Mouse (Mus musculus): ENCODE results near the gene Hist1h4a. TPM values are rescaled to one million over a fixed set of nuclear protein-coding genes. Genes with fewer than 3 reads are reported as not detected.

Hist1h4a gene
- polyA plus RNA-seq, 1 experiment from 2014 or later, result not detected

- WGBS, result 80% methylated on average over 5 of the region's 5 CpGs
- Histone ChIP-seq H3K27ac (no peak overlapping the region), H3K4me2 (no peak overlapping the region)
Measured at GRCm38 (mm10) chr13:23716261-23717042, 44.6 kb downstream of the Hist1h4a start.

More at GRCm38 (mm10) chr13:23716261-23717042, 44.6 kb downstream of the Hist1h4a start:
- Histone ChIP-seq H3K9me3 (no peaks in the 10 kb centered on the region), H3K27me3 (no peaks in the 10 kb centered on the region), H3K4me1 (no peaks in the 10 kb centered on the region), H3K4me3 (no peak overlapping the region), H3K9ac (no peak overlapping the region), H3K36me3 (no peaks in the 10 kb centered on the region)
- ATAC-seq (ENCODE audit: borderline replicate concordance, extremely low read depth, low FRiP score, low TSS enrichment), result no peak

Small RNA genes within 50 kb of the gene (microRNA-seq; reads per million reads assigned to microRNA genes)
- gene Gm44314, result not detected
- gene Gm44484, result not detected

Other genes with a start within 250 kb of the Hist1h4a start
- gene Hist1h4h, start 230.2 kb downstream of the Hist1h4a start, polyA plus RNA-seq (2015; fragmentation: Nextera tagmentation; extraction: Ambion mirVana), result 6.9 and 8.1 TPM in 2 replicates
- gene Hist1h2af, start 227.3 kb downstream of the Hist1h4a start, polyA plus RNA-seq (2015; fragmentation: Nextera tagmentation; extraction: Ambion mirVana), result 6.2 and 8.4 TPM in 2 replicates
- gene Hist1h3g, start 225.8 kb downstream of the Hist1h4a start, polyA plus RNA-seq (2015; fragmentation: Nextera tagmentation; extraction: Ambion mirVana), result 9.5 and 10.8 TPM in 2 replicates
- gene Hist1h2bh, start 217.8 kb downstream of the Hist1h4a start, polyA plus RNA-seq (2015; fragmentation: Nextera tagmentation; extraction: Ambion mirVana), result 1.4 TPM in 2 replicates
- 0.75 and 1.5 TPM in 2 replicates for gene Hist1h3f, start 217.2 kb downstream of the Hist1h4a start, polyA plus RNA-seq (2015; fragmentation: Nextera tagmentation; extraction: Ambion mirVana)
- 1.7 and 2.1 TPM in 2 replicates for gene Hist1h4f, start 209.6 kb downstream of the Hist1h4a start, polyA plus RNA-seq (2015; fragmentation: Nextera tagmentation; extraction: Ambion mirVana)
- gene Hist1h1d, start 208.0 kb downstream of the Hist1h4a start, polyA plus RNA-seq (2015; fragmentation: Nextera tagmentation; extraction: Ambion mirVana), result 0.78 and 0.86 TPM in 2 replicates
- 7.1 and 7.9 TPM in 2 replicates for gene Hist1h3e, start 198.9 kb downstream of the Hist1h4a start, polyA plus RNA-seq (2015; fragmentation: Nextera tagmentation; extraction: Ambion mirVana)
- gene Hist1h2ae, start 190.0 kb downstream of the Hist1h4a start, polyA plus RNA-seq (2015; fragmentation: Nextera tagmentation; extraction: Ambion mirVana), result 143 and 164 TPM in 2 replicates
- 14.5 and 17.7 TPM in 2 replicates for gene Hist1h2bg, start 189.8 kb downstream of the Hist1h4a start, polyA plus RNA-seq (2015; fragmentation: Nextera tagmentation; extraction: Ambion mirVana)
- gene Hist1h2bf, start 187.0 kb downstream of the Hist1h4a start, polyA plus RNA-seq (2015; fragmentation: Nextera tagmentation; extraction: Ambion mirVana), result 10.1 and 10.2 TPM in 2 replicates
- gene Hist1h2ad, start 186.8 kb downstream of the Hist1h4a start, polyA plus RNA-seq (2015; fragmentation: Nextera tagmentation; extraction: Ambion mirVana), result 3.1 and 4.6 TPM in 2 replicates
- 9.4 and 10.2 TPM in 2 replicates for gene Hist1h3d, start 185.5 kb downstream of the Hist1h4a start, polyA plus RNA-seq (2015; fragmentation: Nextera tagmentation; extraction: Ambion mirVana)
- 160 and 177 TPM in 2 replicates for gene Hist1h4d, start 179.6 kb downstream of the Hist1h4a start, polyA plus RNA-seq (2015; fragmentation: Nextera tagmentation; extraction: Ambion mirVana)
- 2.5 and 3.6 TPM in 2 replicates for gene Hist1h2be, start 140.1 kb downstream of the Hist1h4a start, polyA plus RNA-seq (2015; fragmentation: Nextera tagmentation; extraction: Ambion mirVana)
- gene Hist1h1e, start 138.7 kb downstream of the Hist1h4a start, polyA plus RNA-seq (2015; fragmentation: Nextera tagmentation; extraction: Ambion mirVana), result 28.3 and 28.5 TPM in 2 replicates
- 1.6 and 1.8 TPM in 2 replicates for gene Hist1h2ac, start 77.3 kb downstream of the Hist1h4a start, polyA plus RNA-seq (2015; fragmentation: Nextera tagmentation; extraction: Ambion mirVana)
- 60.8 and 63.6 TPM in 2 replicates for gene Hist1h2bc, start 77.0 kb downstream of the Hist1h4a start, polyA plus RNA-seq (2015; fragmentation: Nextera tagmentation; extraction: Ambion mirVana)
- gene Hist1h1t, start 65.4 kb downstream of the Hist1h4a start, polyA plus RNA-seq (2015; fragmentation: Nextera tagmentation; extraction: Ambion mirVana), result 0.22 and 0.35 TPM in 2 replicates
- gene Hist1h4c, start 62.8 kb downstream of the Hist1h4a start, polyA plus RNA-seq (2015; fragmentation: Nextera tagmentation; extraction: Ambion mirVana), result 8.2 and 9.4 TPM in 2 replicates
- gene Hfe, start 50.4 kb downstream of the Hist1h4a start, polyA plus RNA-seq (2015; fragmentation: Nextera tagmentation; extraction: Ambion mirVana), result 8.6 and 10.8 TPM in 2 replicates
- 36.2 and 37.0 TPM in 2 replicates for gene Hist1h1c, start 22.4 kb downstream of the Hist1h4a start, polyA plus RNA-seq (2015; fragmentation: Nextera tagmentation; extraction: Ambion mirVana)
- gene Hist1h3c, start 15.6 kb downstream of the Hist1h4a start, polyA plus RNA-seq (2015; fragmentation: Nextera tagmentation; extraction: Ambion mirVana), result 12.0 and 13.7 TPM in 2 replicates
- gene Hist1h2bb, start 14.5 kb downstream of the Hist1h4a start, polyA plus RNA-seq (2015; fragmentation: Nextera tagmentation; extraction: Ambion mirVana), result 3.2 and 4.1 TPM in 2 replicates
- gene Hist1h2ab, start 10.1 kb downstream of the Hist1h4a start, polyA plus RNA-seq (2015; fragmentation: Nextera tagmentation; extraction: Ambion mirVana), result 74.3 and 83.5 TPM in 2 replicates
- gene Hist1h3b, start 9.0 kb downstream of the Hist1h4a start, polyA plus RNA-seq (2015; fragmentation: Nextera tagmentation; extraction: Ambion mirVana), result 12.0 and 18.6 TPM in 2 replicates
- 5.8 and 7.5 TPM in 2 replicates for gene Hist1h4b, start 4.2 kb downstream of the Hist1h4a start, polyA plus RNA-seq (2015; fragmentation: Nextera tagmentation; extraction: Ambion mirVana)
- 8.3 and 8.5 TPM in 2 replicates for gene Hist1h3a, start 1.2 kb upstream of the Hist1h4a start, polyA plus RNA-seq (2015; fragmentation: Nextera tagmentation; extraction: Ambion mirVana)
- 3.3 and 3.9 TPM in 2 replicates for gene Hist1h1a, start 2.4 kb upstream of the Hist1h4a start, polyA plus RNA-seq (2015; fragmentation: Nextera tagmentation; extraction: Ambion mirVana)
- not detected in 2 replicates for gene Trim38, start 8.7 kb upstream of the Hist1h4a start, polyA plus RNA-seq (2015; fragmentation: Nextera tagmentation; extraction: Ambion mirVana)
- not detected in 2 replicates for gene Slc17a2, start 45.8 kb upstream of the Hist1h4a start, polyA plus RNA-seq (2015; fragmentation: Nextera tagmentation; extraction: Ambion mirVana)
- gene Slc17a3, start 78.2 kb upstream of the Hist1h4a start, polyA plus RNA-seq (2015; fragmentation: Nextera tagmentation; extraction: Ambion mirVana), result not detected in 2 replicates
- gene Slc17a1, start 106.5 kb upstream of the Hist1h4a start, polyA plus RNA-seq (2015; fragmentation: Nextera tagmentation; extraction: Ambion mirVana), result 0.15 TPM in 1 of 2 replicates, not detected in the other
- gene Slc17a4, start 153.8 kb upstream of the Hist1h4a start, polyA plus RNA-seq (2015; fragmentation: Nextera tagmentation; extraction: Ambion mirVana), result not detected in 2 replicates
- not detected in 2 replicates for gene Hist1h2ba, start 172.9 kb upstream of the Hist1h4a start, polyA plus RNA-seq (2015; fragmentation: Nextera tagmentation; extraction: Ambion mirVana)
- gene Hist1h2aa, start 173.2 kb upstream of the Hist1h4a start, polyA plus RNA-seq (2015; fragmentation: Nextera tagmentation; extraction: Ambion mirVana), result not detected in 2 replicates
- not detected in 2 replicates for gene Scgn, start 230.0 kb upstream of the Hist1h4a start, polyA plus RNA-seq (2015; fragmentation: Nextera tagmentation; extraction: Ambion mirVana)